Comparison of ENCODE assay signal across 11 mouse cellular contexts in the genomic region with DNA sequence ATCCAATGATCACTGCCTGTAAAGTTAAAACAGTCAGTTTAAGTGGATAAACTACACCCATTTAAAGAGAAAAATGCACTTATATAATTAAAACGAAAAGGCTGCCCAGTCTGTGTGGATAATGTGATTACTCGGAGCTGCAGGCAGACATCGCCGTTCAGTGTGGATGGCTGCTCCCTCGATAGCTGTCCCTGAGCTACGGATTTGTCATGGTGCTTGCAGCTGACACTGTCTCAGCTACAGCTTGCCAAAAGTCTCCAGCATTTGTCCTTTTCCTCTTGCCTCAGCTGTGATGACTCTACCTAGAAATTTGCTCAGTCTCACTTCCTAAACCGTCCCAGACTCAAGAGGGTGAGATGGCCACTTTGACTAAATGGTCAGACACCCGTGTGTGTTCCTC.
DNase-seq lines count a peak whose midpoint lies in the region; ATAC-seq lines count a peak whose summit lies in the region.
"Had no signal": no experiment of that assay in that cellular context is flagged by ENCODE, and none has a peak within 500 bp of the region (broad histone marks: within the 10 kb centered on the region; RNA-seq: fewer than 3 reads in every experiment).

No protein-coding gene starts in this region.

- H3K27me3 ChIP-seq in forebrain, embryonic 16.5 days (replicated peaks; ENCODE audit: control insufficient read depth, insufficient read depth, low read length) = no peaks in the 10 kb centered on the region
- H3K27me3 ChIP-seq in forebrain, embryonic 14.5 days (replicated peaks; ENCODE audit: control insufficient read depth, insufficient read depth, low read length) = no peaks in the 10 kb centered on the region
- H3K27me3 ChIP-seq in limb, embryonic 13.5 days = no peaks in the 10 kb centered on the region
- H3K27me3 ChIP-seq: CH12.LX; liver, embryonic 12.5 days had no signal

- no peak overlapping the region for H3K9ac ChIP-seq in forebrain, embryonic 16.5 days (replicated peaks; ENCODE audit: low read depth, low read length)
- no peak overlapping the region for H3K9ac ChIP-seq in forebrain, embryonic 14.5 days (ENCODE audit: low read length)
- H3K9ac ChIP-seq in limb, embryonic 13.5 days = no peak overlapping the region
- H3K9ac ChIP-seq: liver, embryonic 12.5 days had no signal

- no peak overlapping the region for H3K4me3 ChIP-seq in forebrain, embryonic 16.5 days (replicated peaks; ENCODE audit: low read length)
- no peak overlapping the region for H3K4me3 ChIP-seq in forebrain, embryonic 14.5 days (ENCODE audit: low read depth, low read length)
- H3K4me3 ChIP-seq in limb, embryonic 13.5 days = no peak overlapping the region
- H3K4me3 ChIP-seq: liver, embryonic 12.5 days had no signal

- H3K27ac ChIP-seq in forebrain, embryonic 16.5 days (ENCODE audit: low read length) = no peak overlapping the region
- no peak overlapping the region for H3K27ac ChIP-seq in forebrain, embryonic 14.5 days (ENCODE audit: low read depth, low read length)
- H3K27ac ChIP-seq in limb, embryonic 13.5 days = peak overlapping the region; percentile 77
- H3K27ac ChIP-seq: liver, embryonic 12.5 days had no signal

- H3K9me3 ChIP-seq in forebrain, embryonic 16.5 days (ENCODE audit: control insufficient read depth, low read length) = no peaks in the 10 kb centered on the region
- no peaks in the 10 kb centered on the region for H3K9me3 ChIP-seq in forebrain, embryonic 14.5 days (replicated peaks; ENCODE audit: control insufficient read depth, low read length)
- H3K9me3 ChIP-seq in limb, embryonic 13.5 days = no peaks in the 10 kb centered on the region
- H3K9me3 ChIP-seq: liver, embryonic 12.5 days had no signal

- ATAC-seq in forebrain, embryonic 16.5 days = 0 out of 2 replicates have a peak, but pooled peaks have one; percentile 27
- no peak for ATAC-seq in forebrain, embryonic 14.5 days
- ATAC-seq in limb, embryonic 13.5 days (ENCODE audit: low FRiP score, low read depth) = no peak
- ATAC-seq: liver, embryonic 12.5 days had no signal

- peaks cover 13% of the 10 kb centered on the region for H3K4me1 ChIP-seq in forebrain, embryonic 16.5 days (replicated peaks; ENCODE audit: control insufficient read depth, insufficient read depth, low read length)
- H3K4me1 ChIP-seq in forebrain, embryonic 14.5 days (ENCODE audit: control insufficient read depth, insufficient read depth, low read length) = peaks cover 2% of the 10 kb centered on the region; the same call in 1 of the 2 replicates
- peaks cover 62% of the 10 kb centered on the region for H3K4me1 ChIP-seq in limb, embryonic 13.5 days
- H3K4me1 ChIP-seq: liver, embryonic 12.5 days had no signal

- 33% methylated on average over 8 of the region's 8 CpGs for WGBS in forebrain, embryonic 16.5 days
- 33% methylated on average over 8 of the region's 8 CpGs for WGBS in forebrain, embryonic 14.5 days
- WGBS in limb, embryonic 13.5 days = 56% methylated on average over 8 of the region's 8 CpGs

- no peaks in the 10 kb centered on the region for H3K36me3 ChIP-seq in forebrain, embryonic 16.5 days (ENCODE audit: control insufficient read depth, insufficient read depth)
- H3K36me3 ChIP-seq in forebrain, embryonic 14.5 days (ENCODE audit: control insufficient read depth, insufficient read depth, low read length) = 0 out of 2 replicates have a peak, but pooled peaks cover 7% of the 10 kb centered on the region
- peaks cover 35% of the 10 kb centered on the region for H3K36me3 ChIP-seq in limb, embryonic 13.5 days
- H3K36me3 ChIP-seq: liver, embryonic 12.5 days had no signal

- H3K4me2 ChIP-seq in forebrain, embryonic 16.5 days (ENCODE audit: low read length) = no peak overlapping the region
- no peak overlapping the region for H3K4me2 ChIP-seq in forebrain, embryonic 14.5 days (ENCODE audit: low read length)
- 0 out of 2 replicates have a peak overlapping the region, but pooled peaks have one; percentile 7 for H3K4me2 ChIP-seq in limb, embryonic 13.5 days (replicated peaks)
- H3K4me2 ChIP-seq: liver, embryonic 12.5 days had no signal

- no peak for DNase-seq in forebrain, embryonic 14.5 days (ENCODE audit: low spot score)
- DNase-seq in lung, postnatal 10 days = peak; percentile 15
- no peak for DNase-seq in lung, adult 18-20 months
- DNase-seq in retina, embryonic 14.5 days (ENCODE audit: low spot score) = peak; percentile 57
- DNase-seq in spleen, postnatal 14 days (ENCODE audit: low spot score in 2 of 2) = no peak
- DNase-seq in frontal cortex, postnatal 36 days (ENCODE audit: low spot score in 2 of 2) = no peak
- DNase-seq: thymus, postnatal 4 days had no signal

Comparison
In these comparisons a context has a peak if more than half of its experiments do, and no peak if none do; other contexts are left out.
1. DNase-seq: peak in lung, postnatal 10 days (single experiment) and retina, embryonic 14.5 days (single experiment); none in forebrain, embryonic 14.5 days (single experiment), lung, adult 18-20 months (0 of 2), spleen, postnatal 14 days (0 of 2) and frontal cortex, postnatal 36 days (0 of 2).